Mouse (Mus musculus) urinary bladder, postnatal 25 days (tissue): ENCODE data around the gene Tedc2.
A peak's percentile ranks its signal among the peaks of the same experiment; 100 is the strongest.

Source experiments
- DNase-seq: peaks from one replicate; pipeline ENCODE4 v3.0.0; 2022; ENCODE audit warnings: low spot score

Tedc2 gene

DNA sequence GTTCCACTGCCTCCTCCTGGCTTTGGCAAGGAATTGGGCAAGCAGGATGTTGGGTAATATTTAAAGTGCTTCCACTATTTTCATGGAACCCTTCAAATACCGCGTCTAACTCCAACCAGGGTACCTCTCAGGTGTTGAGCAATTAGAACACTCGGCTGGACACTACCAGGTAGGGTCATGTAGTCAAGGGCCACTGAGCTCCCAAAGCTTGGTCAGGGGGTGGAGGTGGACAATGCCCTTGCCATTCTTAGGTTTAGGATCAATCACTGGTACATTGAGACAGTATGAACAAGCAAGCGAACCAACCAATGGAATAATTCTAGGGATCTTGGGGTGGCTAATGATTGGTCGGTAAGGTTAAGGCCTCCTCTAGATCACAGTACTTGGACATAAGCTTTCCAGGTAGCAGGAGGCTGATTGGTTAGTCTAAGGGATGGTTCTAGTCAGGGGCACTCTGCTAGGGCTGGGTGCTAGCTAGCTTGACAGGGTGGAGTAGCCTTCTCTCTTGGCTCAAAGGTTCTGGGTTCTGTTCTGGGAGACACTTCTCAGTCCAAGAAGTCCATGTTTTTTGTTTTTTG is 8.1 kb downstream of the Tedc2 start:
- DNase-seq, result no peak

DNA sequence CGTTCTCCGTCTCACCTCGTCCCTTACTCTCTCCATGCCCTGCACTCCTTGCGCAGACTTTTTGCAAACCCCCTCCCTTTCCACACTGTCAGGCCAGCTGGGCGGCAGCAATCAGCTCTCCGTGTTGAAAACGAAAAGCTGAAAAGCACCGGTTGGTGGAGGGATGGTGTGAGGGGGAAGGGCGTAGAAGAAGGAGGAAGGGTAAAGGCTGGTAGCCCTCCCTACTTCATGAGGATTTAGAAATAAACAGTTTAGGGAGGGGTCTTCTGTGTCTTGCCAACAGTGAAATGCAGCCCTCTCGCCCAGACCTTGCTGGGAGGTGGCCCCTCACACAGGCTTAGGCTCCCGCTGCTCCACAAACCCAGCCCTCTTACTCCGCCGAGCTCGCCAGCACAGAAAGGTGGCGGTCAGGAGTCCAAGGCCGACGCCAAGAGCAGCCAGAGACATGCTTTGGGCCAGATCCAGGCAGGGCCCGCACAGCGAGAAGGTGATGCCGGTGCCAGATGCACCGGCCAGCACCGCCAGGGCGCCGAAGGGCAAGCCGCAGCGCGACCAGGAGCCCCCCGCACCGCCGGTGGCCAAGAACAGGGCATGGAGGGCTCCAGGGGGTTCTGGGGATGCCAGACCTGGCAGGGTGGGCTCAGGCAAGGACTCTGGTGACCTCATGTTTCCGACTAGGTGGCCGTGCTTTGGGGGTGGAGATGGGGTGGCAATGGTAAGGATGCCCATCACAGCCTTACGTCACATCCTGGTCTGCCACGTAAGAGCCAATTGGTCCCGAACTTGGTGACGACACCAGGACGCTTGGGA is 8.8 kb downstream of the Tedc2 start:
- DNase-seq, result no peak

DNA sequence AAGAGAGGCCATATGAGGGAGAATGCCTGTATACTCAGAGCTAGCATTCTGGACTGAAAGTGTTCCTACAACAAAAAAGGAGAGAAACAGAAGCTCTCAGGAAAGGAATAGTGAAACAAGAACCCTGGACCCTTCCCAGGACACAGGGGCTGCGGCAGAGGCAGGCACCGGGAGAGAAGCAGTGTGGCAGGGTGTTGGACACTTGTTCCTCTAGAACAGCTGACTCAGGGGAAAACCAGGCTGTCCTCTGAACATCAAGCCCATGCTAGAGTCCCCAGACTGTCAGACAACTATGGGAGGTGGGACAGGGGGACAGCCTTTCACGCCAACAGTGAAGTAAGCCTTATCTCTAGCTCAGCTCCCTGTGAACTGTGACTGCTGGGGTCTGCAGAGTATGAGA is 10.1 kb downstream of the Tedc2 start:
- DNase-seq, result no peak

DNA sequence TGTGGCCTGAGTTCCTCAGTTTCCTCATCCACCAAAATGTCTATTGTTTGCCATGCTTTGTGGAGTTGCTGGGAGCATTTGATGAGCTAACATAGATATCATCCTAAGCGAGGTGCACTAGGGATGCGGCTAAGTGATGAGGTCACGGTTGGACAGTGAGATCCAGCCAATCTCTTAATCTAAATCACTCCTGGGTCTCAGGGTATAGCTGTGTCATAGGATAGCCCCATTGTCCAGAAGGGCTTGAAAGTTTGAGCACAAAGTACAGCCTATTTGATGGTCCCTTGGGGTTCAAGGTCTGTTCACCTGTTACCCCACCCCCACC is 10.8 kb downstream of the Tedc2 start:
- no peak for DNase-seq

DNA sequence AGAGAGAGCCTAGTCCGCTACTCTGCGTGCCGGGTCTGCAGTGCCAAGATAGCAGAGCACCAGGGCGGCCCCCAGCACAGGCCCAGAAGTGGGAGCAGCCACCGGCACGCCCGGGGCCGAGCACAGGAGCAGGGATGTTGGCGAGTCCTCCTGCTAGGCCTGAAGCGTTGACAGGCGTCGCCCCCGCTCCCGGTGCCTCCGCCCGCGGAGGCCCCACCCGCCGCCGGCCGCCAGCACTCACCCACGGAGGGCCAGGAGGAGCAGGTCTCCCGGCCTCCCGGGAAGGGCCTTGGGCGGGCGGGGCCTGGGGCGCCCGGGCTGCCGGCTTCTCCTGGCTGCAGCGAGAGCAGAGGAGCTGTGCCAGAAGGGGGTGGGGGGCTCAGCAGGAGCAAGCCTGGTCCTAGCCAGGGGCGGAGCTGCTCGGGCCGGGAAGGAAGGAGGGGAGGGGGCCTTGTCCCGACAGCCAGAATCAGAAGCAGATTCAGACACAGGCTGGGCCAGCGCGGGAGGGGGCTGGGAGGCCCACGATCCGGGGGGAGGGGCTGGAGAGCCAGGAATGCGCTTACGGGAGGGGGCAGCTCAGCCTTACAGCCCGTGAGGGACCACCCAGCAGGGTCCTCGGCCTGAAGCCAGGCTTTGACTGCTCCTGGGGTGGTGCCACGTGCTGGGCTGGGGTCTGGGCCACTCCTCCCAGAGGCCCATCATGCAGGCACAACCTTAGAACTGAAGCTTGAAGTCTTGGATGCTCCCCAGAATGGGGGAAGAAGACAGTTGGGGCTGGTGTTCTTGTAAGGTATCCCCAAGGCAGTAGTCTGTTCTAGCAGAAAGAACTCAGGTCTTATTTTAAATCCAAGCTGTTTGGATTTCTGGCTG is 11.4 kb downstream of the Tedc2 start, which contains the start of gene Ntn3:
Ntn3 (minus strand) TSS at position 489 of the 873 bp plus-strand sequence.
- peak; percentile 37 for DNase-seq

DNA sequence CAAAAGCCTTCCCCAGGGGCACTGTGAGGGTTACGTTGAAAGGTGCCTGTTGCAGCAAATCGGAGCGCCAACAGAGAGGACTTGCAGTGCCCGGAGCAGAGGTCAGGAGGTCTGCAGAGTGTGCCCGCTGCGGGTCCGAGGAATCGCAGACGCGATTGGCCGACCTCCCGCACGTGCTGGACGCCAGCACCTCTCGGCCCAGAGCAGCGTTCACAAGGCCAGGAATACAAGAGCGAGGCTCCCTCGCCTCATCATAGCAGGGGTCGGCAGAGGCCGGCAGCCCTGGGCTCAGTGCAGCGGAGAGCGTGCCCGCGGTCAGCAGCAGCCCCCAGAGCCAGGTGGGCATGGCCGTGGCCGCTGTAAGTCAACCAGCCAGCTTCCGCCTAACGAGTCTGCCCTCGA is 12.0 kb downstream of the Tedc2 start:
- no peak for DNase-seq

DNA sequence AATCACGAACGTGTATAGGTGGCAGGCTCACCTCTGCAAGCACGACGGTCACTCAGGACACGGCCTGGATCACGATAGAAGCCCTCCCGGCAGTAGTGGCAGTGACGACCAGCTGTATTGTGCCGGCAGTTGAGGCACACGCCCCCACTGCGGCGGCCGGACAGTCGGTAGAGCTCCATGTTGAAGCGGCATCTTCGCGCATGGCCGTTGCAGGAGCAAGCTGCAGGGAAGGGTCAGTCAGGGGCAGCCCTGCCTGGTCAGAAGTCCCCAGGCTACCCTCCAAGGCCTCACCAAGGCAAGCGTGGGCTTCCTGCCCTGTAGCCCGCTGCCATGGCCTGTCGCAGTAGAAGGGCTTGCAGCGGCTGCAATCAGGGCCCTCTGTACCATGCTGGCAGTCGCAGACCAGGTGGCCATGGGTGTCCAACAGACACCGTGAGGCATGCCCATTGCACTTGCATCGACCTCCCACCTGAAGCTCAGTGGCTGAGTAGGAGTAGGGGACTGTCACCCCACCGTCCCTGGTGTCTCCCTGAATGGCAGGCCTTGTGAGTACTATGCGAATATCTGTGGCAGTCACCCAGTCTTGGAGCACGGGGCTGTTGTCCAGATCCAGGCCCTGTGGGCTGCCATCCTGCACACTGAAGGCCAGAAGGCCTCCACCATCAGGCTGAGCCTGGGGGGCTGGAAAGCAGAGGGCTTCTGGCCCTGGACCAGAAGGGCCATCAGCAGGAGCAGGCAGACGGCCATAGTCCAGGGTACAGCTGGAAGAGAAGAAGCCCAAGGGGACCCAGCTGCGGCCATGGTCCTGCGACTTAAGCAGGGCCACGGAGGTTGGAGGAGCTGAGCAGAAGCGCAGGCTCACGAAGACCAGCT is 12.6 kb downstream of the Tedc2 start:
- no peak for DNase-seq

DNA sequence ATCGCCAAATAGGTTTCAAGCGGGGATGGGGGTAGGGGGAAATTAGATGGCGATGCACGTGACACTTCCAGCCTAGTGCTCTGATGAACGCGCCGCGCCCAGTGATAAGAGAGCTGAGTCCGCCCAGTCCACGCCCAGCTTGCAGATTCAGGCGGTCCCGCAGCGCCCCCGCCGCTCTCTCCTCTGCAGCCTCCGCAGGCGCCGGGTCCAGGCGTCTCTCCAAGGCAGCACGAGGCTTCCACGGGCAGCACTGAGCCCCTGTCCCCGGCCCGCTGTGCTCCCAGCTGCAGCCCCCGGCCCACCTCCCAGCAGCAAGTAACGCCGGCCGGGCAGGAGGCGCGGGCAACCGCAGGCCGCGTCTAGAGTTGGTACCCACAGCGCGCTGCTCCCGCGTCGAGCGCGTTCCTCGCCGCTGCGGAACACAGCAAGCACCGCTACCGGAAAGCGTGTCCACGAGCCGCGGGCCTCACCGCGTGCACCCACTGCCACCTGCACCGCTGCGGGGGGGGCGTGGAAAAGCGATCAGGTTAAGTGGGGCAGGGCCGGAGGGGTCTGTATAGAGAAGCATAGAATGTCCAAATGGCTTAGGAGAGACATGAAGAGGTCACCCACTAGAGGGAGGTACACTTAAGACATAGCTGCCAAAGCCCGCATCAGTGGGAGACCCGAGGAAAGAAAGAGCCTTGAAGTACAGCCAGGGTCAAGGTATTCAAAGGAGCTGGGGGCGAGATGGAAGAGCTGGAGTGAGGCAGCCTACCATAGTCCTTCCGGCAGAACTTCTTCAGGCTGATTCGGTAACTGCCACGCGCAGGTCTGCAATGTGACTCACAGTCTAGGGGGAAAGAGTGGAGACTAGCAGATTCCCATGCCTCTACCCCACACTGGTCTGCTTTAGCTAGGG is 13.9 kb downstream of the Tedc2 start:
- DNase-seq, result no peak

DNA sequence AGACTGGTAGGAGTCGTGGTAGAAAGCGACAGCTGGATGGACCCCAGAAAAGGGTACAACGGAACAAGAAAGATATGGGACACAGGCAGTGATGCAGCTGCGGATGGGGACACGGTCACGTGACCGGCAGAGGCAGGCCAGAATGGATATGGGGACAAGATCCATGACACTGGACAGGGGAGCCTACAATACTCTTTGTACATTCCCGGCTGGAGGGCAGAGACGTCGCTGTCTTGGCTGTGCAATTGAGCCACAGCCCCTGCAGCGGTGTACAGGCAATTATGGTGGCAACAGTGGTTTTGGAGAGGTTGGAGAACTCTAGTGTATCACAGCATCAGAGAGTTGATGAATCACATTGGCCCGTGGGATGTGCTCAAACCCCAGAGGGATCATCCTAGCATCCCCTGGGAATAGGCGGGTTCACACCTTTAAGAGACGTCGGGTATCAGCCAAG is 14.7 kb downstream of the Tedc2 start:
- DNase-seq, result no peak

DNA sequence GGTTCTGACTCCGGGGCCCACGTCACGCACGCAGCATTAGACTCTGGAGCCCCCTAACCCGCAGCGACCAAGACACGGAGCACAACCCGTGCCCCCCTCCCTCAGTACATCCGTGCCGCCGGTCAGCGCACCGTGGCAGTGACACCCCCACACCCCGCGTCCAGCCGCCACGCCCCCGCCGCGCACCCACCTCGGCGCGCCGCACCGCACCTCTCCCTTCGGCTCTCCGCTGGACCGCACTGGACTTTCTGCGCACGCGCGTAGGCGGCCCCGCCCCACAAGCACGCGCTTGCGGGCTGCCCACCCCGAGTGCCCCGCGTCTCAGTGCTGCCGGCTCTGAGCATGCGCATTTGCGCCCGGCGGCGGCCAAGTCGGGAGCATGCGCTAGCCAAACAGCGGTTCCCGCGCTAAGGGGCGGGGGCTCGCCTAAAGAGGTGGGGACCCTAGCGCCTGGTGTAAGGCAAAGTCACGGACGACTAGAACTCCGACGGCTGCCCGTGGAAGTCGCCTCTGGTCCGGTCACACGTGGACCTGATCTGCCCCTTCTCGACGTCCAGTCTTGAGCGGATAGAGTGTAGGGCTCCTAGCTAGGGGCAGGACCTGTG is 15.3 kb downstream of the Tedc2 start, which contains the start of gene Tbc1d24:
Tbc1d24 (minus strand) TSS at position 279 of the 605 bp plus-strand sequence.
- DNase-seq, result peak; percentile 90

DNA sequence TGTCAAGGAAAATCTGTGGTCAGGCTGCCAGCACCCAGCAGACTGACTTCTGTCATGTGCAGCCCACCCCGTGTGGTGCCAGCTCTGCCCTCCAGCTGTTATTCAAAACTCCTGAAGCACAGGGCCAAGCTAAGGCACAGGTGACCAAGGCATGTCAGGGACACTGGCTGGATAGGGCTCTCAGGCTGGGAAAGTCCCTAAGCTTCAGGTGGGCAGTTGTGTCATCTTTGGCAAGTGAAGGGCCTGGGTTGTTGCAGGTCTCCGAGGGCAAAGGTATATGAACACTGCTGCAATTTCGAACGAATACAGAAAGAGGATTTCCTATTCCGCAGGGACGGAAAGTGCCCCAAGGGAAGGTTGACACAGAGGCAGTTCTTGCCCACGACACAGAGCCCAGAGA is 15.8 kb downstream of the Tedc2 start:
- no peak for DNase-seq

DNA sequence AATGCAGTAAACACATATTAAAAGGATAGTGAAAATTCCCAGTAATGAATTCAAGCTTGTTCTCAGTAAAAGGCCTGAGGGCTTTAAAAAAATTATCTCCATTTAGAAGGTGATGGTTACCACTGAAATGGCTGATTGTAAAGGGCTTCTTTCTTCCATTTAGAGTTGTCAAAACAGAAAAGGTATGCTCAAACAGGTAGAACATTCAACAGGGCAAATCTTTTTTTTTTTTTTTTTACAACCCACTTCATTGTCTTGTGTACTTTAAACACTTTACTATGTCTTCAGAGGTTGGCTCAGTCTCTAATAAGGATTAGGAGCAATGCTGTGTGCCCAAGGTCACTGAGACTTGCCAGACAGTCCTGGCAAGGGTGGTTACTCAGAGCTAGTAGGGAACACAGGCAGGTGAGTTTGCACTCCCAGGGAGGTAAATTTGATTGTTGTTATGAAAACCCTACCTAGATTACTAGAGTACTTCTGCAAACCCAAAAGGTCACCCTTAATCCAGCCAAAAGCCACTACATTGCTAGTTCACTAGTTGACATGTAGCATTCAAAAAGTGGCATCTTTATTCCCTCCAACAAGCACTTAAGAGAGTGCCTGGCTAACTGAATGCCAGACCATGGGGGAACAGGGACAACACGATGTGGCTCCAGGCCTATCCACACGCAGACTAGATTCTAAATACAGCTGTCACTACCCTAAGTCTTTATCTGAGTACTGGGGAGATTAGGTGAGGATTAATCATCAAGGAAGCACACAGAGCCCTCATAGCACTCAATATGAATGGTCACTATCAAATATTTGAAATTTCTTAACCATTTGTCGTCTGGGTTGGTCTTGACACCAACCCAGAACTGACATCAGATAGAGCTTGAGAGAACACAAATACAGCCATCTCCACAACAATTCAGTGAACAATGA is 16.8 kb downstream of the Tedc2 start:
- DNase-seq, result no peak

DNA sequence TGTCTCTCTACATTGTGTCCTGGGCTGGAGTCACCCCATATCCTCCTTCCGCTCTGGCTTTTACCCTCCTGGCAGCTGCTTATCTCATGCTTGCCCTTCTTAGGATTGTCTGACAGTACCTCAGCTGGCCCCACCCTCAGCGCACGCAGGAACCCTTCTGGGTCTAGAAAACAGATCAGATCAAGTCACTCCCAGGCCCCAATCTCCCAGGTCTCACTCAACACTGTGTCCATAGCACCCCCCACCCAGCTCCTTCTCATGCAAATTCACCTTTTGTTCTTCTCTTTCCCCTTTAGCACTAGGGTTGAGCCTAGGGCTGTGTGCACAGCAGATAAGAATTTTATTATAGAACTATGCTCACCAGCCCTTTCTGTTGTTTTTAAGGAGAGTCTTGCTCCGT is 17.6 kb downstream of the Tedc2 start:
- no peak for DNase-seq

DNA sequence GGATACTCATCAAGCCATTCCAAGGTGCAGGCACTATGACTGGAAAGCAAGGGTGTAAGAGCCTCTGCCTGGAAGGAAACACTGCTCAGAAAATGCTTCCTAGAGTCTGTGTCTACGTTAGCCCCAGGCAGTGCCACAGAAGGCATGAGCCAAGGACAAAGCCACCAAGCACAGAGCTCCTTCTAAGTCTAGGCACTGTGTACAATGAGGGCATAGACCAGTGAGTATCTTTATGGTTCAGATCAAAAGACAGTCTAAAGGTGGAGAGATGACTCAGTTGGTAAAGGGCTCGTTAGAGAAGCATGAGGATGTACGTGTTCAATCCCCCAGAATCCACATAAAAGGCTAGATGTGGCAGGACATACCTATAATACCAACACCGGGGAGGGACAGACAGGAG is 19.6 kb downstream of the Tedc2 start:
- DNase-seq, result no peak

DNA sequence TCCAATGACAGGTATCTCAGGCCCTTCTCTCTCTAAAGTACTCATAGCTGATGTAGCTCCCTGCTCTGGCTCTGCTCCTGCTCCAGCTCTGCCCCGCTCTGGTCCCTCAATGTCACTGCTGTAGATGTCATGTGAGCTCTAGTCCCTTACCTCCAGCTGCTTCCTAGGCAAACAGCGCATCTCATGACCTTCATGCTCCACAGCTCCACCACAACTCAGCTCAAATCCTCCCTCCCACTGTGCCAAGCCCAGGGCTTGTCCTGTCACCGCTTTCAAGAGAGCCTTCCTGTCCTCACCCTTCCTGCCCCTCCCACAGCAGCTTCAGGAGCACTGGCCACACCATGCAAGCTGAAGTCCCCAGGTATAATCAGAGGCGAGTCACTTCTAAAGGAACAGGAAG is 20.9 kb downstream of the Tedc2 start:
- DNase-seq, result no peak

DNA sequence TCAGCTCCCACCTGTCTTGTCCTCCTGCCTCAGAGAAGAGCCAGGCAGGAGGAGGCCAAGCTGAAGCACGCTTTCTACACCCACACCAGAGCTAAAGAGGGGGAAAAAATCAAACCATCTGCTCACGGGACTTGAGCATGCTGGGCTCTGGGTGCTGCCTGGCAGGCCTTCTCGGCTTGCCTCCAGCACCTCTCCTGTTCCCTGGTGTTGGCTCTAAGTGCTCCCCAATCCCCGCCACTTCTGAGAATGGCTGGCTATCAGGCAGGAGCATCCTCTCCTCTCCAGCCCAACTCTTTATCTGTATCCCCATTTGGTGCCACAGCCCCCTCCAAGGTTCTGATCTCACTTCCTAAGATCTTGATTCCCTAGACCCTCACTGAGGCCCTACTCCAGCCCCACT is 21.4 kb downstream of the Tedc2 start:
- no peak for DNase-seq

DNA sequence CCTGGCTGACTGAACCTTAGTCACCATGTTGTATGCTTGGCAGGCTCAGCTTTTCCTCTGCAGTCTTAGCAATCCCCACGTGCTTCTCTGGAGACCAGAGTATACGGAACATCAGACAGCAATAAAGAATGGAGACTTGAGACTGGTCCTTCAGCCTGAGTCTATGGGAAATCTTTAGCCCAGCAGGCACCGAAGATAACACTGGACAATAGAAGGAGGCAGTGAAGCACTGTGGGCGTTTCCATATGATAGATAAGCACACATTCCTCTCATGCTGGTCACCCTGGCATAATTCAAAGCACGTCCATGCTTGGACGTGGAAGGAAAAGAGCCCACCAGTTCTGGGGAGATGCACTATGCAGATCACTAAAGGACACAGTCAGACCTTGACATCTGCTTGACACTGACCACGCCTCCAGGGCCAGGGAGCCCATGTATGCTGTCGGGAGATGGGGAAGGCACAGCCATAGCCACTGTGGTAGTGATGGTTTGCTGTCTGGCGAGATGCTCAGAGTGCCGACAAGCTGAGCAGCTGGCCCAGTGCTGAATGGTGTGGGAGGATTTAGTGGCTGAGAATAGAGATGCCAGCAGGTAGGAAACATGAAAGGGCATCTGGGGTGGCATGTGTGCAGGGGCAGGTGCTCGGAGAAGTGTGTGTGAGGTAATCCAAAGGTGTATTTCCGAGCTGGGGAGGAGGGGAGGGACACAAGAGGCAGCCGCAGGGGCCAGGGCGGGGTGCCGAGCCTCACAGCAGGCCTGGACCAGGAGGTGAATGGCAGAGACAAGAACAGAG is 23.4 kb downstream of the Tedc2 start:
- no peak for DNase-seq

DNA sequence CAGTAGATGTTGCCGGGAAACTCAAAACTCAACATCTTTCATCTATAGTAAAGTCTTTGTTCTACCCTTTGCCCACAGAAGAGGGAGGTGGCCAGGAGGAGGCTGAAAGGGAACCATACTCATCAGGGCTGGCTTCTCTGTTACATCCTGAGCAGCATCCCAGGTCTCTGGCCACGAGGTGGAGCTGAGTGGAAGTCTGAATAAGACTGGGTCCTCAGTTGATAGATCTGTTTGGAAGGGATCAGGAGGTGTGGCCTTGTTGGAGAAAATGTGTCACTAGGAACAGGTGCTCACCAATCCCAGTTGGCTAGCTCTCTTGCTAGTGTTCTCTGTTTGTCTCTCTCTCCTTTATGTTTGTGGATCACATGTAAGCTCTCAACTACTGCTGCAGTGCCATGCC is 25.3 kb downstream of the Tedc2 start:
- no peak for DNase-seq
